Mouse (Mus musculus) liver, embryonic 15.5 days (tissue): ENCODE measurements around the gene Plekhj1. TPM values are rescaled to one million over a fixed set of nuclear protein-coding genes. Genes with fewer than 3 reads are reported as not detected.
A peak's percentile ranks its signal among the peaks of the same experiment; 100 is the strongest.

Experiments
- ATAC-seq: fragments of 200-750 bp; cut with Nextera tagmentation; 2 replicates; pipeline ENCODE4 v1.8.0; 2017; ENCODE audit warnings: moderate number of reproducible peaks, mild to moderate bottlenecking, moderate library complexity; ENCODE audit not compliant: insufficient read depth
- H3K27ac ChIP-seq: fragments of 300-500 bp; sonication (generic); replicated peaks from 2 replicates; pipeline ENCODE4 v1.5.1; 2015; ENCODE audit warnings: mild to moderate bottlenecking, inconsistent platforms
- H3K27me3 ChIP-seq: fragments of 300-500 bp; sonication (generic); 2 replicates; pipeline ENCODE4 v1.6.1; 2015; ENCODE audit warnings: mild to moderate bottlenecking, inconsistent platforms
- H3K36me3 ChIP-seq: fragments of 300-500 bp; sonication (generic); replicated peaks from 2 replicates; pipeline ENCODE4 v1.6.1; 2015; ENCODE audit warnings: moderate library complexity, mild to moderate bottlenecking, inconsistent platforms
- H3K4me1 ChIP-seq: fragments of 300-500 bp; sonication (generic); replicated peaks from 2 replicates; pipeline ENCODE4 v1.6.1; 2015; ENCODE audit warnings: inconsistent platforms
- H3K4me2 ChIP-seq: fragments of 300-500 bp; sonication (generic); 2 replicates; pipeline ENCODE4 v1.6.1; 2015; ENCODE audit warnings: moderate library complexity, mild to moderate bottlenecking, inconsistent platforms
- H3K4me3 ChIP-seq: fragments of 300-500 bp; sonication (generic); replicated peaks from 2 replicates; pipeline ENCODE4 v1.5.1; 2015; ENCODE audit warnings: mild to moderate bottlenecking, inconsistent platforms
- H3K9ac ChIP-seq: fragments of 300-500 bp; sonication (generic); 2 replicates; pipeline ENCODE4 v1.6.1; 2015; ENCODE audit warnings: moderate library complexity, mild to moderate bottlenecking, inconsistent platforms
- H3K9me3 ChIP-seq: fragments of 300-500 bp; sonication (generic); replicated peaks from 2 replicates; pipeline ENCODE4 v1.6.1; 2016; ENCODE audit warnings: inconsistent platforms
- WGBS: fragments of 180-500 bp; shearing (Covaris S2); methylation state at CpG from one replicate; pipeline ENCODE4 v1.1.7; 2015; ENCODE audit warnings: mixed read lengths; ENCODE audit not compliant: insufficient replicate concordance; 5-methylcytosine and 5-hydroxymethylcytosine counted together
- microRNA counts: library from miRNA; unstranded; fragments of <30 nt; microRNA quantifications from one replicate; lab custom pipeline; 2016
- microRNA-seq: library from miRNA; unstranded; fragments of <30 nt; microRNA quantifications from one replicate; pipeline ENCODE4, GENCODE M21; 2016
- polyA plus RNA-seq: library from polyadenylated mRNA; unstranded; fragments of >200 nt; fragmentation: Nextera tagmentation; extraction: Ambion mirVana; gene quantifications from 2 replicates; pipeline ENCODE4 v1.2.1, GENCODE M21; 2015

The Plekhj1 gene
- polyA plus RNA-seq, 1 experiment from 2014 or later = 73.6 TPM

GRCm38 (mm10) chr10:80756509-80756908 lies 41.9 kb downstream of the Plekhj1 start:
- H3K9me3 ChIP-seq = no peaks in the 10 kb centered on the region
- H3K4me1 ChIP-seq = peaks cover 83% of the 10 kb centered on the region
- no peak for ATAC-seq
- H3K27ac ChIP-seq = peak overlapping the region; percentile 87; the same call in 1 of the 2 replicates
- 45% methylated on average over 2 of the region's 2 CpGs for WGBS
- peak overlapping the region; percentile 96 for H3K4me3 ChIP-seq
- peak overlapping the region; percentile 90 for H3K9ac ChIP-seq
- peak overlapping the region; percentile 81 for H3K4me2 ChIP-seq
- H3K36me3 ChIP-seq = 0 out of 2 replicates have a peak, but pooled peaks cover 5% of the 10 kb centered on the region
- no peaks in the 10 kb centered on the region for H3K27me3 ChIP-seq

GRCm38 (mm10) chr10:80756099-80756498 lies 42.3 kb downstream of the Plekhj1 start:
- Histone ChIP-seq H3K36me3 (0 out of 2 replicates have a peak, but pooled peaks cover 5% of the 10 kb centered on the region), H3K27me3 (no peaks in the 10 kb centered on the region), H3K4me1 (peaks cover 83% of the 10 kb centered on the region), H3K9ac (peak overlapping the region; percentile 90), H3K4me2 (peak overlapping the region; percentile 81), H3K4me3 (peak overlapping the region; percentile 96), H3K9me3 (no peaks in the 10 kb centered on the region), H3K27ac (0 out of 2 replicates have a peak overlapping the region, but pooled peaks have one; percentile 87)
- 15% methylated on average over 3 of the region's 3 CpGs for WGBS
- ATAC-seq = no peak

- Histone ChIP-seq H3K4me1 (peaks cover 80% of the 10 kb centered on the region), H3K27me3 (no peaks in the 10 kb centered on the region), H3K9ac (peak overlapping the region; percentile 90), H3K9me3 (no peaks in the 10 kb centered on the region), H3K27ac (peak overlapping the region; percentile 87), H3K4me3 (peak overlapping the region; percentile 96), H3K36me3 (0 out of 2 replicates have a peak, but pooled peaks cover 5% of the 10 kb centered on the region), H3K4me2 (peak overlapping the region; percentile 81)
- under 1% methylated on average over 75 of the region's 75 CpGs for WGBS
- peak; percentile 66 for ATAC-seq
These were observed 43.0 kb downstream of the Plekhj1 start for GRCm38 (mm10) chr10:80755291-80756015.

- Histone ChIP-seq H3K4me2 (peak within 1 kb of the TSS; percentile 81), H3K9me3 (no peaks in the 10 kb centered on the region), H3K27me3 (no peaks in the 10 kb centered on the region), H3K9ac (peak within 1 kb of the TSS; percentile 90), H3K4me3 (peak within 1 kb of the TSS; percentile 96), H3K27ac (peak within 1 kb of the TSS; percentile 87), H3K4me1 (peaks cover 73% of the 10 kb centered on the region), H3K36me3 (0 out of 2 replicates have a peak, but pooled peaks cover 5% of the 10 kb centered on the region)
- ATAC-seq = peak; percentile 93
- under 1% methylated on average over 57 of the region's 57 CpGs for WGBS
These were observed 43.7 kb downstream of the Plekhj1 start, which contains the start of gene Dot1l for GRCm38 (mm10) chr10:80754594-80755290. TSS of gene Dot1l (plus strand) at chr10:80755206.

GRCm38 (mm10) chr10:80752079-80752625 lies 46.3 kb downstream of the Plekhj1 start:
- Histone ChIP-seq H3K27ac (peak overlapping the region; percentile 64), H3K4me3 (peak overlapping the region; percentile 34), H3K36me3 (no peaks in the 10 kb centered on the region), H3K4me1 (peaks cover 52% of the 10 kb centered on the region), H3K9ac (no peak overlapping the region), H3K4me2 (peak overlapping the region; percentile 67), H3K27me3 (no peaks in the 10 kb centered on the region), H3K9me3 (no peaks in the 10 kb centered on the region)
- WGBS = 3% methylated on average over 6 of the region's 6 CpGs
- ATAC-seq = peak; percentile 43

- H3K9ac ChIP-seq = no peak overlapping the region
- no peaks in the 10 kb centered on the region for H3K27me3 ChIP-seq
- peaks cover 44% of the 10 kb centered on the region for H3K4me1 ChIP-seq
- peak overlapping the region; percentile 67 for H3K4me2 ChIP-seq
- WGBS = 1% methylated on average over 16 of the region's 16 CpGs
- peak overlapping the region; percentile 64 for H3K27ac ChIP-seq
- ATAC-seq = no peak
- peak overlapping the region; percentile 34 for H3K4me3 ChIP-seq
- H3K9me3 ChIP-seq = no peaks in the 10 kb centered on the region
- no peaks in the 10 kb centered on the region for H3K36me3 ChIP-seq
These were observed 47.1 kb downstream of the Plekhj1 start for GRCm38 (mm10) chr10:80751188-80751832.

- Histone ChIP-seq H3K9ac (no peak overlapping the region), H3K4me3 (no peak overlapping the region), H3K27ac (no peak overlapping the region), H3K4me2 (no peak overlapping the region), H3K27me3 (no peaks in the 10 kb centered on the region), H3K36me3 (no peaks in the 10 kb centered on the region), H3K4me1 (peaks cover 44% of the 10 kb centered on the region), H3K9me3 (no peaks in the 10 kb centered on the region)
- ATAC-seq = no peak
- WGBS = 9% methylated on average over 6 of the region's 6 CpGs
These were observed 49.8 kb downstream of the Plekhj1 start for GRCm38 (mm10) chr10:80748609-80749008.

GRCm38 (mm10) chr10:80747410-80747809 lies 51.0 kb downstream of the Plekhj1 start:
- WGBS = 3% methylated on average over 3 of the region's 3 CpGs
- Histone ChIP-seq H3K4me2 (no peak overlapping the region), H3K27me3 (no peaks in the 10 kb centered on the region), H3K27ac (no peak overlapping the region), H3K9me3 (no peaks in the 10 kb centered on the region), H3K4me1 (peaks cover 47% of the 10 kb centered on the region), H3K9ac (no peak overlapping the region), H3K4me3 (no peak overlapping the region), H3K36me3 (no peaks in the 10 kb centered on the region)
- ATAC-seq = no peak

MicroRNAs encoded within 50 kb of the gene (microRNA counts, 519-probe panel; counts per million panel counts)
- microRNA mmu-miR-1982 (lab: Ali Mortazavi, UCI) = not detected

Small RNAs within 50 kb of the gene (microRNA-seq; reads per million reads assigned to microRNA genes)
- gene Mir1982 = 3.8 reads per million, percentile 11 among the genes with 10 or more reads in this experiment

Other genes with a start within 250 kb of the Plekhj1 start
- gene Rexo1, start 237.1 kb downstream of the Plekhj1 start, polyA plus RNA-seq = 12.8 and 15.6 TPM in 2 replicates
- gene Klf16, start 221.3 kb downstream of the Plekhj1 start, polyA plus RNA-seq = 11.7 and 12.1 TPM in 2 replicates
- gene Abhd17a, start 208.3 kb downstream of the Plekhj1 start, polyA plus RNA-seq = 50.8 and 62.8 TPM in 2 replicates
- 41.9 and 45.3 TPM in 2 replicates for gene Scamp4, start 195.8 kb downstream of the Plekhj1 start, polyA plus RNA-seq
- gene Adat3, start 195.7 kb downstream of the Plekhj1 start, polyA plus RNA-seq = 4.8 and 5.8 TPM in 2 replicates
- 1.5 TPM in 2 replicates for gene Gm49322, start 192.6 kb downstream of the Plekhj1 start, polyA plus RNA-seq
- gene Csnk1g2, start 175.8 kb downstream of the Plekhj1 start, polyA plus RNA-seq = 49.7 and 60.4 TPM in 2 replicates
- 14.4 and 15.9 TPM in 2 replicates for gene Btbd2, start 141.6 kb downstream of the Plekhj1 start, polyA plus RNA-seq
- gene Mknk2, start 120.5 kb downstream of the Plekhj1 start, polyA plus RNA-seq = 74.9 and 84.6 TPM in 2 replicates
- 28.0 and 31.6 TPM in 2 replicates for gene Mob3a, start 96.6 kb downstream of the Plekhj1 start, polyA plus RNA-seq
- gene Izumo4, start 96.4 kb downstream of the Plekhj1 start, polyA plus RNA-seq = 7.1 and 8.1 TPM in 2 replicates
- gene Ap3d1, start 56.4 kb downstream of the Plekhj1 start, polyA plus RNA-seq = 20.2 and 21.8 TPM in 2 replicates
- 8.1 and 9.3 TPM in 2 replicates for gene Dot1l, start 43.4 kb downstream of the Plekhj1 start, polyA plus RNA-seq
- gene Sf3a2, start 428 bp downstream of the Plekhj1 start, polyA plus RNA-seq = 31.3 and 32.8 TPM in 2 replicates
- gene Amh, start 6.6 kb upstream of the Plekhj1 start, polyA plus RNA-seq = 0.10 and 0.12 TPM in 2 replicates
- 0.97 and 1.3 TPM in 2 replicates for gene Jsrp1, start 14.9 kb upstream of the Plekhj1 start, polyA plus RNA-seq
- gene Oaz1, start 28.0 kb upstream of the Plekhj1 start, polyA plus RNA-seq = 1,470 and 1,719 TPM in 2 replicates
- not detected in 2 replicates for gene Lingo3, start 45.4 kb upstream of the Plekhj1 start, polyA plus RNA-seq
- 115 TPM in 2 replicates for gene Lsm7, start 56.6 kb upstream of the Plekhj1 start, polyA plus RNA-seq
- 63.9 and 69.6 TPM in 2 replicates for gene Sppl2b, start 56.6 kb upstream of the Plekhj1 start, polyA plus RNA-seq
- gene Tmprss9, start 73.2 kb upstream of the Plekhj1 start, polyA plus RNA-seq = 0.05 TPM in 1 of 2 replicates, not detected in the other
- gene Timm13, start 102.3 kb upstream of the Plekhj1 start, polyA plus RNA-seq = 163 and 165 TPM in 2 replicates
- 11.0 and 12.4 TPM in 2 replicates for gene Lmnb2, start 119.6 kb upstream of the Plekhj1 start, polyA plus RNA-seq
- gene Gadd45b, start 131.4 kb upstream of the Plekhj1 start, polyA plus RNA-seq = 3.8 and 4.0 TPM in 2 replicates
- gene Gng7, start 216.3 kb upstream of the Plekhj1 start, polyA plus RNA-seq = 0.36 and 0.41 TPM in 2 replicates
- gene Diras1, start 227.0 kb upstream of the Plekhj1 start, polyA plus RNA-seq = 0.07 TPM in 1 of 2 replicates, not detected in the other
- gene Slc39a3, start 238.8 kb upstream of the Plekhj1 start, polyA plus RNA-seq = 5.6 and 6.5 TPM in 2 replicates